Mouse (Mus musculus): Measurements from ENCODE around the gene Pip5k1c. TPM values are rescaled to one million over a fixed set of nuclear protein-coding genes. Genes with fewer than 3 reads are reported as not detected.

The Pip5k1c gene
- polyA plus RNA-seq, 1 experiment: 124 TPM

GRCm38 (mm10) chr10:81306173-81306668 lies 13.5 kb downstream of the Pip5k1c start:
- peaks cover 76% of the 10 kb centered on the region for H3K4me1 ChIP-seq
- H3K36me3 ChIP-seq (replicated peaks; ENCODE audit: low read length): peaks cover 76% of the 10 kb centered on the region
- TF ChIP-seq GATA1 (IDR thresholded peaks at IDR 0.05; ENCODE audit: borderline replicate concordance, low read length) (no peak), FLI1 (IDR thresholded peaks at IDR 0.05; ENCODE audit: low read length) (no peak)
- no peak overlapping the region for H3K4me3 ChIP-seq (replicated peaks)
- no peaks in the 10 kb centered on the region for H3K27me3 ChIP-seq (replicated peaks)
- H3K9me3 ChIP-seq: no peaks in the 10 kb centered on the region

- H3K36me3 ChIP-seq (replicated peaks; ENCODE audit: low read length): peaks cover 76% of the 10 kb centered on the region
- H3K4me3 ChIP-seq (replicated peaks): no peak overlapping the region
- no peaks in the 10 kb centered on the region for H3K27me3 ChIP-seq (replicated peaks)
- H3K9me3 ChIP-seq: no peaks in the 10 kb centered on the region
- peaks cover 70% of the 10 kb centered on the region for H3K4me1 ChIP-seq
- TF ChIP-seq FLI1 (IDR thresholded peaks at IDR 0.05; ENCODE audit: low read length): no peak
- no peak for TF ChIP-seq GATA1 (IDR thresholded peaks at IDR 0.05; ENCODE audit: borderline replicate concordance, low read length)
Observed at GRCm38 (mm10) chr10:81306837-81307682, 14.3 kb downstream of the Pip5k1c start.

GRCm38 (mm10) chr10:81309571-81309970 lies 16.8 kb downstream of the Pip5k1c start:
- peaks cover 97% of the 10 kb centered on the region for H3K36me3 ChIP-seq (replicated peaks; ENCODE audit: low read length)
- no peaks in the 10 kb centered on the region for H3K27me3 ChIP-seq (replicated peaks)
- peaks cover 64% of the 10 kb centered on the region for H3K4me1 ChIP-seq
- TF ChIP-seq FLI1 (IDR thresholded peaks at IDR 0.05; ENCODE audit: low read length): no peak
- no peak for TF ChIP-seq GATA1 (IDR thresholded peaks at IDR 0.05; ENCODE audit: borderline replicate concordance, low read length)
- H3K9me3 ChIP-seq: no peaks in the 10 kb centered on the region
- no peak overlapping the region for H3K4me3 ChIP-seq (replicated peaks)

- H3K27me3 ChIP-seq (replicated peaks): no peaks in the 10 kb centered on the region
- H3K4me1 ChIP-seq: peaks cover 74% of the 10 kb centered on the region
- TF ChIP-seq FLI1 (IDR thresholded peaks at IDR 0.05; ENCODE audit: low read length): no peak
- TF ChIP-seq GATA1 (IDR thresholded peaks at IDR 0.05; ENCODE audit: borderline replicate concordance, low read length): no peak
- H3K36me3 ChIP-seq (replicated peaks; ENCODE audit: low read length): peaks cover 100% of the 10 kb centered on the region
- no peaks in the 10 kb centered on the region for H3K9me3 ChIP-seq
- H3K4me3 ChIP-seq (replicated peaks): no peak overlapping the region
Observed at GRCm38 (mm10) chr10:81313581-81313980, 20.8 kb downstream of the Pip5k1c start.

GRCm38 (mm10) chr10:81314201-81314600 lies 21.4 kb downstream of the Pip5k1c start:
- H3K27me3 ChIP-seq (replicated peaks): no peaks in the 10 kb centered on the region
- TF ChIP-seq FLI1 (IDR thresholded peaks at IDR 0.05; ENCODE audit: low read length) (no peak), GATA1 (IDR thresholded peaks at IDR 0.05; ENCODE audit: borderline replicate concordance, low read length) (no peak)
- no peaks in the 10 kb centered on the region for H3K9me3 ChIP-seq
- H3K36me3 ChIP-seq (replicated peaks; ENCODE audit: low read length): peaks cover 100% of the 10 kb centered on the region
- peaks cover 75% of the 10 kb centered on the region for H3K4me1 ChIP-seq
- H3K4me3 ChIP-seq (replicated peaks): no peak overlapping the region

- Histone ChIP-seq H3K9me3 (no peaks in the 10 kb centered on the region), H3K36me3 (replicated peaks; ENCODE audit: low read length) (peaks cover 86% of the 10 kb centered on the region), H3K4me3 (replicated peaks) (no peak overlapping the region), H3K27me3 (replicated peaks) (no peaks in the 10 kb centered on the region), H3K4me1 (peaks cover 75% of the 10 kb centered on the region)
- no peak for TF ChIP-seq FLI1 (IDR thresholded peaks at IDR 0.05; ENCODE audit: low read length)
- no peak for TF ChIP-seq GATA1 (IDR thresholded peaks at IDR 0.05; ENCODE audit: borderline replicate concordance, low read length)
Observed at GRCm38 (mm10) chr10:81315587-81315986, 22.8 kb downstream of the Pip5k1c start.

- Histone ChIP-seq H3K36me3 (replicated peaks; ENCODE audit: low read length) (peaks cover 77% of the 10 kb centered on the region), H3K4me3 (replicated peaks) (no peak overlapping the region), H3K4me1 (peaks cover 76% of the 10 kb centered on the region), H3K9me3 (no peaks in the 10 kb centered on the region), H3K27me3 (replicated peaks) (no peaks in the 10 kb centered on the region)
- no peak for TF ChIP-seq GATA1 (IDR thresholded peaks at IDR 0.05; ENCODE audit: borderline replicate concordance, low read length)
Observed at GRCm38 (mm10) chr10:81316338-81317060, 23.7 kb downstream of the Pip5k1c start.

GRCm38 (mm10) chr10:81317273-81317672 lies 24.5 kb downstream of the Pip5k1c start:
- H3K4me3 ChIP-seq (replicated peaks): no peak overlapping the region
- TF ChIP-seq GATA1 (IDR thresholded peaks at IDR 0.05; ENCODE audit: borderline replicate concordance, low read length): no peak
- no peak for TF ChIP-seq FLI1 (IDR thresholded peaks at IDR 0.05; ENCODE audit: low read length)
- no peaks in the 10 kb centered on the region for H3K27me3 ChIP-seq (replicated peaks)
- peaks cover 72% of the 10 kb centered on the region for H3K36me3 ChIP-seq (replicated peaks; ENCODE audit: low read length)
- peaks cover 80% of the 10 kb centered on the region for H3K4me1 ChIP-seq
- H3K9me3 ChIP-seq: no peaks in the 10 kb centered on the region

GRCm38 (mm10) chr10:81318589-81319329 lies 26.0 kb downstream of the Pip5k1c start:
- Histone ChIP-seq H3K36me3 (replicated peaks; ENCODE audit: low read length) (peaks cover 72% of the 10 kb centered on the region), H3K27me3 (replicated peaks) (no peaks in the 10 kb centered on the region), H3K9me3 (no peaks in the 10 kb centered on the region), H3K4me1 (peaks cover 83% of the 10 kb centered on the region), H3K4me3 (replicated peaks) (peak overlapping the region; percentile 98)
- TF ChIP-seq GATA1 (IDR thresholded peaks at IDR 0.05; ENCODE audit: borderline replicate concordance, low read length): no peak
- no peak for TF ChIP-seq FLI1 (IDR thresholded peaks at IDR 0.05; ENCODE audit: low read length)

Data from megakaryocyte, embryonic 14.5 days (primary cell).